Mouse (Mus musculus): ENCODE results near the gene Foxj2.

The Foxj2 gene

GRCm38 (mm10) chr6:122812716-122813115 is 7.0 kb upstream of the Foxj2 start:
- in situ Hi-C loops (cut with MboI) = loop anchor here (5.0 kb wide), 1 partner anchor 60 kb away; the partner anchor contains the start of gene Necap1

DNA sequence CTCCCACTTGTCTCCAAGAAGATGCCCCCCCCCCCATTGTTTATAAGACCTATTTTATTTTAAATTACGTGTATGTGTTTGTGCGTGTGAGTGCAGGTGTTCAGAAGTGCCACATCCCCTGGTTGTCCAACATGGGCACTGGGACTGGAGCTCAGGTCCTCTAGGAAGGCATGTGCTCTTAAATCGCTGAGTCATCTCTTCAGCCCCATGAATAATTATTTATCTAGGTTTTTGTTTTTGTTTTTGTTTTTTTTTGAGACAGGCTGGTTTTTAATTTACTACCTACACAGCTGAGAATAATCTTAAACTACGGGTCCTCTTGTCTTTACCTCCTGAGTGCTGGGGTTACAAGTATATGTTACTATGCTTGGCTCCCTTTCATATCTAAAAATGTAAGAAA is 6.1 kb upstream of the Foxj2 start:
- in situ Hi-C loops (cut with MboI) = loop anchor here (5.0 kb wide), 1 partner anchor 59 kb away; the partner anchor contains the start of gene Necap1

DNA sequence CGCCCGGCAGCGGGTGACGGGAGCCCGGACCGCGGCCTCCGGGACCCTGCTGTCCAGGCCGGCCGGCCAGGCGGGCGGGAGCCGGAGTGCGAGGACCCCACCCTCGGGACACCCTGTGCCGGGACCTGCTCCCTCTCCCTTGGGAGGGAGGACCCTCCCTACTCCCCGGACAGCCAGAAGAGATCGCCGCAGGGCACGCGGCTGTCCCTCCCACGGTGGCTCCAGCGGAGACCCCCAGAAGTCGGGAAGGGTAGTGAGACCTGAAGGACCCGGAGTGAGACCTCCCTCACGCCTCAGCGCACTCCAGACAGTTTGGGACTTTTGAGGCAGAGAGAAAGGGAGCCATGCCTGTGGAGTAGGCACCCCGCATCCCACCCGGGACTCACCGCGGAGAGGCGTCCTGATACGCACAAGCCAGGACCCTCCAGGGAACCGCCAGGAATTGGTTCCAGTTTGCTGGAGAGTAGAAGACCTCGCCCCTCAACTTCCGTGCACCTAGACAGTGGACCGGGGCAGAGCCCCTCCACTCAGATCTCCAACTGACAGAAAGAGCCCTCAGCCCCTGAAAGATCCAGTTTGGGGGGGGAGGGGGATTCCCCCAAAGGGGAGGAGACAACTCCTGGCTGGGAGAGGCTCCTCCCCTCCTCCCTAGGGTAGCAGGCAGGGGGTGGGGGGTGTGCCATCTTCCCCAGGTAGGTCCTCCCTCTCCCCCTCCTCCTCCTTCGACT is 521 bp downstream of the Foxj2 start:
- in situ Hi-C loops (cut with MboI) = no loop called here

GRCm38 (mm10) chr6:122820799-122821650 is 1.3 kb downstream of the Foxj2 start:
- in situ Hi-C loops (cut with MboI) = no loop called here

DNA sequence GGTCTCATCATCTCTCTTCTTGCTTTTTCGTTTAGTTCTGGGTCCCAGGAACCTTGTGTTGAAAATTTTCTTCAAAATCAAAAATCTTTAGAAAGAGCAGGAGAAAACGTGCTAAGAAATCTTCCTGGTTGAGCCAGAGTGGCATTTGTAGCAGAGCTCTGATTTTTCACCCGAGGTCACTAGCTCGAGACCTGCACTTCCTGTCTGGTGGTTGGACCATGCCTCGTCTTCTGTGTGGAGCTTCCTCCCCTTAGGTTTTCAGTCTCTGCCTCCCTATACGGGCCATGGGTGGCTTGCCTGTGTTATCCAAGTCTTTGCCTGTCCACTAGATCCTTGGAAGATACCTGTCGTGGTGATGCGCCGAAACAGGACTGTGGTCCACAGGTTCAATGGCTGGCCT is 2.1 kb downstream of the Foxj2 start:
- in situ Hi-C loops (cut with MboI) = no loop called here

DNA sequence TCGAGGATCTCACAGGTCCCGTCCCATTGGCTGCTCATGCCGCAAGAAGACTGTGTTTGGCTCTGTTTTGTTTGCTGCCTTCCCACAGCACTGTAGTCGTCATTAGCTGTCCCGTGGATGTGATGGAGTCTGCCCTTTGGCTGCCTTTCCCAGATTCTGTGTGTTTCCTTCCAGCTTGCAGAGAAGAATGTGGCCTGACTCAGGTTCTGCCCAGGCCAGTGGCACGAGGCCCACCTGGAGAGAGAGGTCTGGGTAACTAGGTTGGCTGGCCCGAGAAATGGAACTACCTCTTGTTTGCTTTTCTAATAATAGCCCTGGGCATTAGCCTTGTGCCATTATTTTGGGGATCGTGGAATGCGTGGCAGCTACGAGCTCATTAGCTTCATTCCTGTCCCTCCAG is 4.4 kb downstream of the Foxj2 start:
- in situ Hi-C loops (cut with MboI) = no loop called here

DNA sequence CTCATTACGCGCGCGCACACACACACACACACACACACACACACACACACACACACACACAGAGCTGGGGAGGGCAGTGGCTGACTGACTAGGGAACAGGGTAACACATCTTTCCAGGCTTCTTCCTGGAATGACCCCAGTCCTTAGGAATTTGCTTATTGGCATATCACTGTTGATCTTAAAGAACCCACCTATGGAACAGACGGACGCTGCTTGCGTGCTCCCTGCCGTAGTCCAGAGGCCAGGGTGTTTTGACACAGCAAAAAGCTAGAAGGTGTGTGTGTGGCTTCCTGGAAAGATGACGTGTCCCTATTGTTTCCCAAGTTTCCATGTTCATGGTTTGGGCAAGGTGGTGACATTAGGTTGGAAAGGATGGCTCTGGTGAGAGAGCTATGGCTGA is 5.5 kb downstream of the Foxj2 start:
- in situ Hi-C loops (cut with MboI) = no loop called here

DNA sequence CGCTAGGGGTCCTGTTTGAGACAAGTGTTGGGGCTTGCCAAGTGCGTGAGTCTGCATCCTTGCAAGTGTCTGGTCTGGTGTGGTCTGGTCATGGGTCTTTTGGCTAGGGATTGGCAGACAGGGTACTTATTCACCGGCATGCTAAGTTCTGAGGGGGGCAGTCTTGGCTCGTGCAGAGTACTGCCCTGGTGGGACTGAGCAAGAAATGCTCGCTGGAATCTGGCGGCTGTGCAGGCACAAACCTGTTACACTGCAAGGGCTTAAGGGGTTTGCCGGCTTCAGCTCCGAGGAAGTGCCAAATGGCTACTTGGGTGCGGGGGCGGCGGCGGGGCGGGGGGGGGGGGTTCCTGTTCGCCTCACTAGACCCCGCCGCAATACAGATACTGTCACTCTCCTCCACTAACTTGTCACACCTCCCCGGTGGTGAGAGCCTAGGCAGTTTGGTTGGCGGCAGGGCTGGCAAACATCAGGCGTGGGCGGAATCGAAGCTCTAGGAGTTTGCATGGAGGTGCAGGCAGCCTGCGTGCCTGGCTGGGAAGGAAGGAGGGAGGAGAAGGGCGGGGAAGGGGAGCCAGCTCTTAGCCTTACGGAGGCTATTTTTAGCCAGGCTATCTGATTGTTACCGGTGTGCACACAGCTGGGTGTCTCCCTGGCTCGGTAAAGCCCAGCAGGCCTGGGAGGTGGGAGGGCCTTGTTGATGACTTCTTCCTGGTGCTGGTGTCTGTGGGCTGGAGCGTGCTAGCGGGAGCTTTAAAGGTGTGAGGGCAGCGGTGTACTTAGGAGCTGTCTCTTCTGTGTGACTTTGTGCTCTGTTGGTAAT is 6.4 kb downstream of the Foxj2 start:
- in situ Hi-C loops (cut with MboI) = no loop called here

- in situ Hi-C loops (cut with MboI) = no loop called here
Observed at GRCm38 (mm10) chr6:122828086-122828485, 8.4 kb downstream of the Foxj2 start.

DNA sequence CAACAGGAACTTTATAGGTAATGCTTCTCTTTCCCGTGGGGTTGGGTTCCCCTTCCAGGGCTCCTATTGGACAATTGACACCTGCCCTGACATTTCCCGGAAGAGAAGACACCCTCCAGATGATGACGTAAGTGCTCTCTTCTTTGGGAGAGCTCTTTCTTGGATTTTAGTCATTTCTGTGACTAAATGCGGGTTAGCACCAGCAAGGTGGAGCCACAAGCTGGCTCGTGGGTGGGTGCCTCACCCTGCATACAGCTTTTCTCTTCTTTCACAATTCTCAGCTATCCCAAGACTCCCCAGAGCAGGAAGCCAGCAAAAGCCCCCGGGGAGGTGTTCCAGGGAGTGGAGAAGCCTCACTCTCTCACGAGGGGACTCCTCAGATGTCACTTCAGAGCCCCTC is 13.2 kb downstream of the Foxj2 start:
- in situ Hi-C loops (cut with MboI) = no loop called here

- in situ Hi-C loops (cut with MboI) = no loop called here
Observed at GRCm38 (mm10) chr6:122834365-122834764, 14.7 kb downstream of the Foxj2 start.

DNA sequence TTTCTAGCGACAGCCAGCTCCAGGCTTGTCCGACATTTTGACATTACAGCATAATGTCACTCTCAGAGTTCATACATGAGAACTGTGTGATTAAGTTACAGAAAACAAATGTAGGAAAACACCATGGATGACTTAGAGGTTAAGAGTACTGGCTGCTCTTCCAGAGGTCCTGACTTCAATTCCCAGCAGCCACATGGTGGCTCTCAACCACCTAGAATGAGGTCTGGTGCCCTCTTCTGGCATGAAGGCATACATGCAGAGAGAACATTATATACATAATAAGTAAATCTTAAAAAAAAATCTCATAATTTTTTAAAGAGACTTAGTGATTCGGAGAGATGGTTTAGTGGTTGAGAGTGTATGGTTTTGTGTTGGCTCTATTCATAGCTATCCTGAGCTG is 17.3 kb downstream of the Foxj2 start:
- in situ Hi-C loops (cut with MboI) = no loop called here

GRCm38 (mm10) chr6:122837539-122837938 is 17.8 kb downstream of the Foxj2 start:
- in situ Hi-C loops (cut with MboI) = no loop called here

- in situ Hi-C loops (cut with MboI) = no loop called here
Observed at GRCm38 (mm10) chr6:122843759-122844158, 24.0 kb downstream of the Foxj2 start.

DNA sequence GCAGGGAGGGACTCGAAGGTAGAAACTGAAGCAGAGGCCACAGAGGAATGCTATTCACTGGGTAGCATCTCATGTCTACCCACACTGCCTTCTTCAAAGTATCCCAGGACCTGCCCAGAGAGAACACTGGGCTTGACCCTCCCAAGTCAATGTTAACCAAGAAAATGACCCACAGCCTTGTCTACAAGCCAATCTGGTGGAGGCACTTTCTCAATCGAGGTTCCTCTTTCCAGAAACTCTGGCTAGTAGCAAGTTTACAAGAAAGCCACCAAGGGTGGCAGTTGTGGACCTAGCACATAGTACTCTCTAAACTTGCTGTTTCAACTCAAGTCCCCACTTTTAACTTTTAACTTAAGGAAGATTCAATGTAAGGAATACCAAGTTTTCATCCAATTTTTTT is 33.0 kb downstream of the Foxj2 start:
- in situ Hi-C loops (cut with MboI) = no loop called here

DNA sequence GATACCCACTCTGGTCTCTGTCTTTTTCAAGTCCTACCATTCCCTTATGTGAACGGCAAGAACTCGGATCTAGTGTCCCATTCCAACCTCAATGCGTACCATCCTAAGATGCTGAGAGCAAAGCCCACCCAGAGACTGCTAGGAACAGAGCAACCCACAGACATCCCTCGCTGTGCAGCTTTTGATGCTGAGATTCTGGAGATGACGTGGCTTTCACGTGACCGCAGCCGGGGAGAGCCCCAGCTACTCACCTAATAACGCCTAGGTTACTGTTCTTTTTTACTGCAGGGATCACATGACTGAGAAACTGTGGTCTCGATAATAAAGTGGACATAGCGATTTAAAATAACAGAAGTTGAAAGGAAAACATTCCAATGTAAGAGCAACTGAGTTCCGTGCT is 34.8 kb downstream of the Foxj2 start:
- in situ Hi-C loops (cut with MboI) = no loop called here

DNA sequence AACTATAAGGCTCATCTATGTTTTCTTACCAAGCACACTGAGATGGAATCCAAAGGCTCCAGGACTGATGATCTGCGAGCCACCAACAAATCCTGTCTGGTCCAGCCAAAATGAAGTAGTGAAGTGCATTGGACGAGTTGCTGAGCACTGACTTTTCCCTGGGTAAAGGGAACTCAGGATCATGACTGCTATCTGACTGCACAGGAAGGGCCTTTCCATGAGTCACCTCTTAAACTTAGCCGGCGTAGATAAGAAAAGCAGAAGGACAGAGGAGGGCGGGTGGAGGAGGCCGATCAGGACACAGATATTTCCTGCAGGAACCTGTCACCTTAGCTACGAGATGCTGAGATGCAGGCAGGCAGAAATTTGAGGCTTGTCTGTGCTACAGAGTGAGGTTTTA is 36.2 kb downstream of the Foxj2 start, which contains the start of gene C3ar1:
Gene C3ar1, minus strand, starts transcription at position 207 of the 400 bp plus-strand sequence.
- in situ Hi-C loops (cut with MboI) = no loop called here

- in situ Hi-C loops (cut with MboI) = no loop called here
Observed at GRCm38 (mm10) chr6:122862434-122862833, 42.7 kb downstream of the Foxj2 start.

DNA sequence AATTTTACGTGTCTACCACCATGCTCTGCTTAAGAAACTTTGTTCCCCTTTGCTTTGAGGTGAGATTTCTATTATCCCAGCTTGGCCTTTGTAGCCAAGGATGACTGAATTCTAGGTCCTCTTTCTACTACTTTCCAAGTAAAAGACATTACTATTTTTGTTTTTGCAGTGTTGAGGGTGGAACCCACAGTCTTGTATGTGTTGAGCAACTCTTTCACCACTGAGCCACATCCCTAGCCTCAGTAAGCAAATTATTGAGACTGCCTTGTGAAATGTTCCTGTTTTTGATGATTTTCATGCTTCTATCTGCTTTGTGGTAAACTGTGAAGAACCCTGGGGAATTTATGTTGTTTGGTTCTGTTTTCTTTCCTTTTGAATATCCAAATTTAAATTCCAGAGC is 43.2 kb downstream of the Foxj2 start:
- in situ Hi-C loops (cut with MboI) = no loop called here

DNA sequence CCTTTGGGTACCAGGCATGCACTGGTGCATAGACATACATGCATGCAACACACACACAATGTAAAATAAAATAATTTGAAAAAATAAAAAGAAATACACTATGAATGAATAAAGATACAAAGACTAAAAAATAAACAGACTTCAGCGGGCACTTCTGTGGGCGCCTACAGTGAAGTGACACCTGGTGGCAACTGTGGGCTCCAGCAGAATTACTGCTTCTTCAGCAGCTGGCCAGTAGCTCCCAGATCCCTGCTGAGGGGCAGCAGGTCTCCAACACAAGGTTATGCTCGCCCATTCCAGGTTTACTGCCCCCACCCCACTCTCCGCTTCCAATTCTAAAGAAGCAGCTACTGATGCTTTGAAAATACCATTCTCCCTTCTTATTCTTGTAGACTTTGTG is 48.2 kb downstream of the Foxj2 start:
- in situ Hi-C loops (cut with MboI) = no loop called here

DNA sequence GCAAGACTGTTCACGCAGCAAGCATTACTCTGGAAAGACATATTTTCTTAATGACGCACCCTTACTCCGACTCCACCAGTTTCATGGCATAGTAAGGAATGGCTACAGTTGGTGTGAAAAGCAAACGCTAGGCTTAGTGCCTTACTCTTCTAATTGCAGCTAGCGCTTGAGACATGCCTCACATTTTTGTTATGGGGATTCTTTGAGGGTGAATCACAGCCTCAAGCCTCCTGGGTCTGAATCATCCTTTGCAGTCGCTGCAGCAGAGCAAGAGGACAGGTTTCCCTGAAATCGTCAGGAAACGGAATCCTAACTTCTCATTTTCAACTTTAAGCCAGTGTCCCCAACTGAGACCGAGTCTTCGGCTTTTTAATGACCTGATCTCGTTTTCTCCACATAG is 50.1 kb downstream of the Foxj2 start:
- in situ Hi-C loops (cut with MboI) = loop anchor here (5.0 kb wide), 1 partner anchor 58 kb away; no protein-coding TSS in a partner anchor

GRCm38 (mm10) chr6:122872800-122873199 is 53.1 kb downstream of the Foxj2 start:
- in situ Hi-C loops (cut with MboI) = loop anchor here (5.0 kb wide), 1 partner anchor 60 kb away; no protein-coding TSS in a partner anchor
